Mouse (Mus musculus): ENCODE measurements around the gene Gfra1.

The Gfra1 gene

GRCm38 (mm10) chr19:58455496-58456061, at the start of gene Gfra1:
Gene Gfra1 (minus strand): TSS chr19:58455909.
- DNase-seq = peak; percentile 33

GRCm38 (mm10) chr19:58500049-58500448, 44.3 kb upstream of the Gfra1 start:
- DNase-seq = no peak

- DNase-seq = no peak
Observed at GRCm38 (mm10) chr19:58499420-58499966, 43.8 kb upstream of the Gfra1 start.

GRCm38 (mm10) chr19:58497106-58497505, 41.4 kb upstream of the Gfra1 start:
- no peak for DNase-seq

GRCm38 (mm10) chr19:58486686-58487085, 31.0 kb upstream of the Gfra1 start:
- DNase-seq = no peak

- no peak for DNase-seq
Observed at GRCm38 (mm10) chr19:58482373-58482977, 26.8 kb upstream of the Gfra1 start.

GRCm38 (mm10) chr19:58474251-58474650, 18.5 kb upstream of the Gfra1 start:
- no peak for DNase-seq

- peak; percentile 76 for DNase-seq
Observed at GRCm38 (mm10) chr19:58469421-58469820, 13.7 kb upstream of the Gfra1 start.

GRCm38 (mm10) chr19:58468331-58468730, 12.6 kb upstream of the Gfra1 start:
- no peak for DNase-seq

GRCm38 (mm10) chr19:58463755-58464154, 8.0 kb upstream of the Gfra1 start:
- no peak for DNase-seq

GRCm38 (mm10) chr19:58460361-58461022, 4.8 kb upstream of the Gfra1 start:
- no peak for DNase-seq

- DNase-seq = no peak
Observed at GRCm38 (mm10) chr19:58456491-58457061, 867 bp upstream of the Gfra1 start.

- DNase-seq = peak; percentile 29
Observed at GRCm38 (mm10) chr19:58455061-58455495, 631 bp downstream of the Gfra1 start.

- peak; percentile 25 for DNase-seq
Observed at GRCm38 (mm10) chr19:58454261-58455060, 1.2 kb downstream of the Gfra1 start.

- DNase-seq = peak; percentile 16
Observed at GRCm38 (mm10) chr19:58453581-58453980, 2.1 kb downstream of the Gfra1 start.

GRCm38 (mm10) chr19:58452941-58453551, 2.7 kb downstream of the Gfra1 start:
- DNase-seq = no peak

GRCm38 (mm10) chr19:58452178-58452819, 3.4 kb downstream of the Gfra1 start:
- DNase-seq = no peak

GRCm38 (mm10) chr19:58451323-58451722, 4.4 kb downstream of the Gfra1 start:
- DNase-seq = no peak

- no peak for DNase-seq
Observed at GRCm38 (mm10) chr19:58450716-58451115, 5.0 kb downstream of the Gfra1 start.

GRCm38 (mm10) chr19:58442785-58443732, 12.7 kb downstream of the Gfra1 start:
- DNase-seq = no peak

GRCm38 (mm10) chr19:58441785-58442184, 13.9 kb downstream of the Gfra1 start:
- DNase-seq = no peak

Data from liver (tissue).